Mouse (Mus musculus): ENCODE results near the gene Cbfa2t3. TPM values are rescaled to one million over a fixed set of nuclear protein-coding genes. Genes with fewer than 3 reads are reported as not detected.

Cbfa2t3 gene
- total RNA-seq, 2 experiments from 2014 or later: 16.0 to 35.4 TPM

DNA sequence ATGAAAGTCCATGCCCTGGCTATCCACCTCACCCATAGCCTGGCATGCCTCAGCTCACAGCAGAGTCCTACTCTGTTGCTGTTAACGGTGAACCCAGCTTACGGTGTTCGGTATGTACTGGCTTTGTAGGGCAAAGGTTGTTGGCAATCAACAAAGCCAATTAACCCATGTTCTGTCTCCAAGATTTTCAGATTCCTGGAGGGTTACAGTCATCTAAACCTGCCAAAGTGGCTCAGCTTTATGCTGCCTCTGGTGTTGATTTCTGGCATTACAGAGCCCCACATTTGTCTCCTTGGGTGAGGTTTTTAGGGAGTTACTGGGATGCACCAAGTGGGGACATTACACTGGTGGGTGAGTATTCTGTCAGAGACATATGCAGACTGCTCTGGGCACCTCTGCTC is 1.7 kb downstream of the Cbfa2t3 start:
- no peak for ATAC-seq (replicated peaks; ENCODE audit: poor library complexity, severe bottlenecking)

DNA sequence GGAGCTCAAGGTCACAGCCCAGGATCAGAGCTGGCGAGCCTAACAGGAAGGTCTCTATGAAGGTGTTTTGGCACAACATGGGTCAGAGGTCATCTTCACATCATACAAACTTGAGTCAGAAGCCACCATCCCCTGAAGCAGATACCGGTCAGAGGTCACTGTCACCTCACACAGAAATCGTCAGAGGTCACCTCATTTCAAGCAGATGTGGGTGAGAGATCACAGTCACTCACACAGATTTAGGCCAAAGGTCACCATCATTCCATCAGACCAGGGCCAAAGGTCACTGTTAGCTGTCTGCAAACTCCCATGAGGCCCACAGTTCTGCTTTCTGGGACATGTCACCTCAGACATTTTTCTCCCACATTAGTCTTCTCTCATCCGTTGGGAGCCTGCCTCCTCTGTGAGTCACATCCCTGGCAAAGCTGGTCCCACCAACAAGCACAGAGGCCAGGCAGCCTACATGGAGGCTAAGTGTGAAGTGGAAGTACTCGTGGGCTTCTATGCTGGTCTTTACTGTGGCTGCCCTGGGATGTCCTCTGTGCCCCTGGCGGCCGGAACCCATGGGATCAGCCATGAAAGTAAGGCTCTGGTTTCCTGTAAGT is 3.4 kb downstream of the Cbfa2t3 start:
- no peak for ATAC-seq (replicated peaks; ENCODE audit: poor library complexity, severe bottlenecking)

DNA sequence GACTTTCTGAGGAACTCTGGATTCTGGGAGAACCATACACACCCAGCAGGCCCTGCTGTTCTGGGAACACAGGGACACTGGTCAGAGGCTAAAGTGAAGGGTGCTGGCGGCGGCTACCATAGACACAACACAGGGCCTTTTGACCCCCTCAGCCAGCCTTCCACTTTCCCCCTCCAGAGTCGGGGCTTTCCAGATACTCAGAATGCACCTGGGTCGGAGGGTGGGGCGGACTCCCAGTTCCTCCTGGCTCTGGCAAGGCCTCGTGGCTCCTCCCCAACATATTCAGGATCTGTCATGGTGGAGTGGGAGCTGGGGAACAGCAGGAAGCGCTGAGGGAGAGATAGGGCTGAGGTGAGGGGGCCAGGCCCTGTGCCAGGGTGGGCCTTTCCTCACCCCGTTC is 6.8 kb downstream of the Cbfa2t3 start:
- no peak for ATAC-seq (replicated peaks; ENCODE audit: poor library complexity, severe bottlenecking)

DNA sequence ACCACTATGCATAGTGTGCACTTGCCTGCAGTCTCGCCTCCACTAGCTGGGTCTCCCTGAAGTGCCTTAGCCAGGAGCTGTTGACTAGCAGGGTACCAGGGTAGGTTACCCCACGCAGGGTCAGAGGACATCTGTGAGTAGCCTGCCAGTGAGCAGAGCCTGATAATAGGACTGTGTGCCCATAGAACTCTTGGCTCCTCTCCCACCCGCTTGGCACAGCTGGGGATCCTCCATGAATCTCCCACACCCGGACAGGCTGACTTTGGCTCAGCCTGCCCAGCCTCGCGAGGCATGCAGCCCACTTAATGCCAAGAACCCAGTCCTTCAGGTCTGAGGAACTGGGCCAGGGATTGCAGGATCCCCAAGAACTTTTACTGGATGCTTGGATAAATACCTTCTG is 7.9 kb downstream of the Cbfa2t3 start:
- no peak for ATAC-seq (replicated peaks; ENCODE audit: poor library complexity, severe bottlenecking)

DNA sequence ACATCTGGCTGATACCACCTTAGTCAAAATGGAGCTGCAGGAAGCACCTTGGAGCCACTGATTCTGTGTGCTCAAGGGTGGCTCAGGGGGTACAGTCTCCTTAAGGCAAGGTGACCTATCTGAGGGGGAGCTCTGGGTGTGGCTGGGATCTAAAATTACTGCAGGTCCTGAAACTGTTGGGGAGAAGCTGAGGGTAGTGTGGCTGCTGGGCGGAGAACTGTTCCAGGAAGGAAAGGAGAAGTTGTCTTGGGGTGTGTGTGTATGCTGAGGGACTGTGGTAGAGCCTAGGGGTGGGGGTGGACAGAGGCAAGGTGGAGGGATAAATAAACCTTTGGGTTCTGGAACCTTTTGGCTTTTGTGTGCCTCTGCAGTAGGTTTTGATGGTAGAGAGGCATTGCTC is 9.6 kb downstream of the Cbfa2t3 start:
- ATAC-seq (replicated peaks; ENCODE audit: poor library complexity, severe bottlenecking): peak; percentile 80

DNA sequence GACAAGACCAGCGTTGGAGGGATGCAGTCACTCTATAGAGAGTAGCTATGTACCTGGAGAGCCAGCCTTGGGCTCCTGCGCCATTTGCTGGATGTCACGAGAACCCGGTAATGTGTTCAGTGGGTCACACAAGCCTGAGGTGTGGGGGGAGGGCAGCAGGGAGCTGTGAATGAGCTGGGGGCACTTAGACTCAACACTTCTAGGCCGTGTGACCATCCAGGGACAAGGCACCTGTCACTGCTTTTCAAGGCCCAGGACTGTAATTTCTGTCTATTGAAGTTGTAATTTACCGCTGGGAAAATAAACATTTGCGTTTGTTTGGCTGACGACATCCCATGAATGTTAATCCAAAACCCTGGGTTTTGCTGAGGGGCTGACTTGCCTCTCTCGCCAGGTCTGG is 12.0 kb downstream of the Cbfa2t3 start:
- no peak for ATAC-seq (replicated peaks; ENCODE audit: poor library complexity, severe bottlenecking)

DNA sequence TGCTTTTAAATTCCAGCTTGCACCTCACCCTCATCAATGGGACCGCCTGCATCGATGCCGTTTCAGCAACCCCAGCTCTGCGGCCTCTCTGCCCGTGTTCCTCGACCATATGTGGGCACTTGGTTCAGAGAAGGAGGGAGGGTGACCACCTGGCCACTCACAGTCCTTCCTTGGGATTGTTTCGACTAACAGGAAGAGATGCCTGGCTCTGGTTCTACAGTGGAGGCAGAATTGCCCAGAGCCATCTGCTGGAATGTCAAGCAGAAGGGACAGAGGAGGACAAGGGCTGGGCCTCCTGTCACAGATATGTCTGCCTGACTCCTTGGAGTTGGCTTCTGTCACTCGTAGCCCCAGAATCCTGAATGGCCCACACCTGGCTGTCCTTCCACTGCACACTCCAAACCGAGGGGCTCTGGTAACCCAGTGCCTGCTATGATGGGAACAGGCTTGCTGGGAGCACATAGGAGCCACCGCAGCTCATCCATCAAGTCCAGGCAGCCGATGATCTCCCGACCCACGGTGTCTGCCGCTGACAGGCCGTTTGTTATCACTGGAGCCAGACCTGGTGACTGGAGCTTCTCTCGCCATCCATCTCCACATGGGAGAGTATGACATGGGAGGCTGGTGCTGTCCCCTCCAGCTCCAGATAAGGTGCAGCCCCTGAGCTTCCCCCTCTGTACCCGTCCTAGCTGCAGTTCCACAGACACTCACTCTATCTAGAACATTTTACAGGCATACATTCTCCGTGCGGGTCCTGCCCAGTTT is 13.6 kb downstream of the Cbfa2t3 start:
- no peak for ATAC-seq (replicated peaks; ENCODE audit: poor library complexity, severe bottlenecking)

DNA sequence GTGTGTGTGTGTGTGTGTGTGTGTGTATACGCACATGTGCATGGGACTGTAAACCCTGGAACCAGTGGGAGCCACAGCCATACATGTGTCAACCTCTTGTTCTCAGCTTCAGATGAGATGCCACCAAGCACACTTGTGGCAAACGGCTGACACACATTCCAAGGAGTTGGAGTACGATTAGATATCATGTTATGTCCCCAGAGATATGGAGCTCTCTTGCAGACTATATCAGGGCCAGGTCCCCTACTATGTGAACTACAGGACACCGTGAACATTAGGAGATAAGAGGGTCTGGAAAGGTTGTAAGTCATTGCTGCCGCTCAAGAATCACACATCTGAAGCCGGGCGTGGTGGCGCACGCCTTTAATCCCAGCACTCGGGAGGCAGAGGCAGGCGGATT is 16.1 kb downstream of the Cbfa2t3 start:
- ATAC-seq (replicated peaks; ENCODE audit: poor library complexity, severe bottlenecking): no peak

DNA sequence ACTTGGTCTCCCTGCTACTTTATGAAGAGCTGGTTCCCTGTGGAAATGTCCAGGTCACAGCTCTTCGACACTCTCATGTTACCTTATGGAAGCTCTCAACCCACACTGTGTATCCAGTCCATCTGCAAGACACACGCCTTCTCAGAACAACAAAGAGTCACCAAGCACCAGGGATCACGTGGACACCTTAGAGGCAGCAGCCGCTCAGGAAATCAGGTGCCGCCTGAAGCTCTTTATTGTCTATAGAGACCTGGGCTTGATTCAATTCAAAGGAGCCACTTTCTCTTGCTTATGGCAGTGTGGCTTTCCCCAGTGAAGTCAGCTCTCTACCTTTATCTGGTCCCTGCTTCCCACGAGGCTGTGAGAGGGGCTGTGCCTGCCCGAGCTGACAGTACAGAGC is 18.7 kb downstream of the Cbfa2t3 start:
- ATAC-seq (replicated peaks; ENCODE audit: poor library complexity, severe bottlenecking): no peak

DNA sequence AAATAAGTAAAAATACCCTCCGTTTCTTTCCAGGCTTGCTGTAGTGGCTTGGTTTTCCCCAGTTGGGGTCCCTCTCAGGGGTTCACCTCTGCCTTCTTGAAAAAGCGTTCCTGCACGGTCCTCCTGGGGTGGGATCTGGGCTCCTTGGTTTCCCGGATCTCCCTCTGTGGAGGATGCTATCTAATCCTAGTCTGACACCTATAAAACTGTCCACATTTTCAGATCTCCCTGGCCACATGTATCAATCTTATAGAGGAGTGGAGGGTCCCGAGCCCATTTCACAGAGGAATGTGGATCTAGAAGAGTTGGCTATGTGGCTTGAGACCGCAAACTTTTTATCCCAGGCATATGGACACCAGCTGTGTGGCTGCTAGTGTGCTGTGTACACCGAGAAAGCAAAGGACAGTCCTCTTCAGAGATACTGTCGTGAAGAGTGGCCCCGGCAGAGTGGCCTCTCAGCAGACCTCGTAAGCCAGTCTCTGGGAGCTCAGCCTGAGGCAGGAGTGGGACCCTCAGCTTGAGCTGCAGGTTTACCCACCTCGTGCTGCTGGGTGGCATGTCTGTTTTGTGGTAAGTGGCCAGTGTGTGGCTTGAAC is 19.5 kb downstream of the Cbfa2t3 start:
- ATAC-seq (replicated peaks; ENCODE audit: poor library complexity, severe bottlenecking): no peak

DNA sequence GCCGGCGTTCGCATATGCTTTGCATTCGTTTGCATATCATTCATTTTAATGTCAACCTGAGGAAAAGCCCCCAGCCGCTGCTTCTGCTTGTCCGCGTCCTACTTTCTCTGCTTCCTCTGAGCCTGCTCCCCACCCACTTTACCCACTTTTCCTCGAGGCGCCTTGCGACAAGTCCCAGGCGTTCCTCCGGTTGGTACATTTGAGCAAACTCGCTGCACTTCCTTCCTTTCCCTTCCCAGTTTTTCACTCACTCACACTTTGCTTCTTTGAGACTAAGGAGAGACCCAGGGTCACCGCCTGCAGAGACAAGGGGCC is 20.1 kb downstream of the Cbfa2t3 start:
- ATAC-seq (replicated peaks; ENCODE audit: poor library complexity, severe bottlenecking): no peak

DNA sequence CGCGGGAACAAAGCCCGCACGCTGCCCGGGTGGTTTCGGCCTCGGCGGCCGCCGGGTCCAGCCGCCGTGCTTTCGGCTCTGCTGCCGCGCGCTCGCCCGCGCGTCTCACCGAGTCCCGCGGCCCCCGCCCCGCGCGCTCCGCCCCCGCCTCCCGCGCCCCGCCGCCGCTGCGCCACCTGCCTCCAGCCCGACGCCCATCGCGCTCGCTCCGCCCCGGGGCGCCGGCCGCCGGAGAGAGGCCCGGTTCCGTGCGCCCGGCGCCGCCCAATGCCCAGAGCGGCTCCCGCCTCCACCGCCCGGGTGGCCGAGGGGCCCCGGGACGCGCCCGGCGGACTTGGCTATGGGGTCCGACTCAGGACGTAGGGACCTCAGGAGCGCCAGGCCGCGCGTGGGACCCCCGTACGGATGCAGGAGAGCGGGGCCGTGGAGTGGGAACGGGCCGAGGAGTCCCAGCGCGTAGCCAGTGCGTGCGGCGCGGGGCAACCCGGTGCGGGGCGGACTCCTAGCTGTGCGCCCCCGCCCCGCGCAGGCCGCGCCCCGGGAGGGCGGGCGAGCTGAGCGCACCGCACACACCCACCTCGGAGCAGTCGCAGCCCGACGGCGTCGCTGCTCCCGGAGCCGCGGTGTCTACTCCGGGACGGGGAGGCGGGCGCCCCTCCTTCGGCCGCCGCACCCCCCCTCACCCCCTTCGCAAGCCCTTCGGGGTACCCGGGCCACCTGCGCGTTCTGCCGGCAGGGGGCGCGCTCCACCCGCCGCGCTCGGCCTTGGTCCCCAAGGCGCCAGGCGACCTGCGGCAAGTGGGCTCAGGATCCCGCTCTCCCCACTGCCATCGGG is 20.6 kb downstream of the Cbfa2t3 start:
- peak; percentile 46 for ATAC-seq (replicated peaks; ENCODE audit: poor library complexity, severe bottlenecking)

DNA sequence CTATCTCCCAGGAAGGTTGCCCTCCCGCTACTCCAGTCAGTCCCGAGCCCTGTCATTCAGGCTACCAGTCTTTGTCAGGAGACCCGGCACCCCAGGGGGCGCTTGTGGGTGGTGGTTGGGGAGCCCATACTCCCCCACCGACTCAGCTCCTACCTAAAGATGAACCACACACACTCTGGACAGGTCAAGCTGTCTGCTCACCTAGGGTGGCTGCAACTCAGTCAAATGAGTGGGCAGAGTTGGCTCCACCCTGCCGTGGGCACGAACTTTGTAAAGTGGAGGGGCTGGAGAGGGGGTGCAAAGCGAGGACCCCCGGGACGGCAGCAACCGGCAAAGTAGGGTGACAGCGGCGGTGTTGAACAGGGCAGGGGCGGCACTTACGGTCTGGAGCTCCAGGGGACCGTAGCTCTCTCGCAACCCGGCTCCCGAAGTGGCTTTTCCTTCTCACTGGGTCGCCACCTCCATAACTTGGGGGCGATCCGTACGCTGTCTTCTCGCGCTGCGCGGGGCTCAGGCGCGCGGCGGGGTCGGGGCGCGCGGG is 21.4 kb downstream of the Cbfa2t3 start:
- no peak for ATAC-seq (replicated peaks; ENCODE audit: poor library complexity, severe bottlenecking)

DNA sequence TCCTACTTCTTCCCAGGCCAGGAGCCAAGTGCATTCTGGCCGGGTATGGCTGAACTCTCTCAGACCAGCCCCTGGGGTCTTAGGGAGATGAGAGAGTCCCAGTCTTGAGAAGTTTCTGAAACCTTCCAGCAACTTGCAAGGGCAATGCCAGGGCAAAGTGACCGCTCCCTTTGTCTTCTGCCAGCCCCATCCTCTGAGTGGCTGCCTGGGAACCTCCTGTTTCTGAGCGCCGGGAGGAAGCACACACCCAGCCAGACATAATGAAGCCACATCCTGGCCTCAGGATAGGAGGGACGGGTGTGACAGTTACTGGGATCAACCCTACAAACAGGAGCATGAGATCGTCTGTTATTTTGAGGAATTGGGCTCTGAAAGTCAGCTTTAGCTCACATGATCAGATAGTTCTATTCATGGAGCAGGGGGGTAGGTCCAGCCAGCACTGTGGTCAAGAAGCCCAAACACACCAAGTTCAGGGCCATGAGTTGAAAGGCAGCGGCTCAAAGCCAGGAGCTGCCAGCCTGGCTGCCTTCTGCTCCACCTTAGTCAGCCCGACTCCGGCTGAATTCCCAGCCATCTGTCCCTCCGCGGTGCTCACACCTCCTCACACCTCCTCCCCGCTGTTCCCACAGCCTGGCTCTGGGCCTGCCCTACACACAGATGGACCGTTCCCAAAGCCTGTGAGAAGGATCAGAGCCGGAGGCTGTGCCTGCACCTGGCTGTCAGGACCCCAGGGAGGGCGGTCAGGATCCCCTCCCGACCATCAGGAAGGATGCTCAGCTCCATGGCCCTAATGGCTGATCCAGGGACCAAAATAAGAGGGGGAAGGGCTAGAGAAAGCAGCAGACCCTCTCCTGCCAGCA is 22.1 kb downstream of the Cbfa2t3 start:
- ATAC-seq (replicated peaks; ENCODE audit: poor library complexity, severe bottlenecking): peak; percentile 53

DNA sequence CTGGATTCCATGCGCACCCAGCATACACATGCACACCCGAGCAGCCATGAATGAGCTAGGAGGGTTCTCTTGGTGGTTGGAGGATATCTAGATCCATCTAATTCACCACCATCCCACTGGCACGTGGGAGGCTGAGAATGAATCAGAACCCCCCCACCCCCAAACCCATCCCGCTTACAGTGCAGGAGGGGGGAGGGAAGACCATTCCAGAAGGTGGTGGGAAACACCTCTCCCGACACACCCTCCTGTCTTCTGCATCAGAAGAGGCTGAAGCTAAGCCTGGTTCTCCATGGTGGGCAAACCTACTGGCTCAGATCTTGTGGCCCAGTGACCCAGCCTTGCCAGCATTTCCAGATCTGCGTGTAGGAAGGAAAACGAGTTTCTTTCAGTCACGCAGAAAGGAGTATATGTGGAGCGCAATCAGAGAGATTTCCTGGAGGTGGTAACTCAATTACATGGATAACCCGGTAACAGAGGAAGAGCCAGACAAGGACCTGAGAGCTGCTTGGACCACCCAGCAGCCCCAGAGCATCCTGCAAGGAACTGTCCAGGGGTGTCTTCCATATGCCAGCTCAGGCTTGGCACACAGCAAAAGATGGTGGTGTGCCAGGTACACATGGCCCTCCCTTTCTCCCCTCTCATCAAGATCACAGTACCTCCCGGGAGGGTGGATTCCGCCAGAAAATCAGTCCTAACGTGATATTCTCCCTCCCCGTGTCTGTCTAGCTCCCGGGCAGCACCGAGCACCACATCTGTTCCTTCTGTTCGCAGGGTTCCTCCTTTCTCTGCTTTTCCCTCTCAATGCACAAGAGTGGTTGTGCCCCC is 23.1 kb downstream of the Cbfa2t3 start:
- no peak for ATAC-seq (replicated peaks; ENCODE audit: poor library complexity, severe bottlenecking)

DNA sequence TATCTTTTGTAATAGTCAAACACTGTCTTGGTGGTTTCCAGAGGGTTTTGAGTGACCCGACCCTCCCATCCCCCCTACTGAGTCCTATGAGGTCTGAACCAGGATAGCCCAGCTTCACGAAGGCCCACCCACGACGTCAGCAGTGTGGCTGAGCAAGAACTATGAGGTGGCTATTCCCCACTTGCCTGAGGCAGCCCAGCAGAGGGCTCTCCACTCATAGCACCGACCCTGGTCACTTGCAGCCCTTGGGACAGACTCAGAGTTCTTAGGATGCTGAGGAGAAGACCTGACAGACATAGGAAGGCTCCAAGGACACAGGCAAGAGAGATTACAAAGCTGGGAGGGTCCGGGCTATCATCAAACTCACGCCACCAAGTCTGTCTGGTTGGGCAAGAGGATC is 23.9 kb downstream of the Cbfa2t3 start:
- ATAC-seq (replicated peaks; ENCODE audit: poor library complexity, severe bottlenecking): no peak

DNA sequence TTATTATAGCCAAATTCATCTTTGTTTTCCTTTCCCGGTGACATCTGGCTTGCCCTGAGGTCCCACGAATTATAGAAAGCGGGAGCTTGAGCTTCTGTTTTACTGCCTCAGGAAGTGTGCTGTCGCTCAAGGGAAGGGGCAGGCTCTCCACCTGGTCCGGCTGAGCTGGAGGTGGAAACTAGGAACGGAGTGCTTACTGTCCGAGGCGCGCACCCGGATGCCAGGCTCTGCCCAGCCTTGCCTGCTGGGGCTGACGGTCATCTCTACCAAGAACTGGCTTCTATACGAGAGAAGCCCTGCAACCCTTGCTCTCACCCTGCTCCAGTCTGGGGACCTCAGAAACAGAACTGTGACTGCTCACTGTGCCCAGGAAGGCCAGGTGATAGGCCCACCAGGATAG is 24.9 kb downstream of the Cbfa2t3 start:
- no peak for ATAC-seq (replicated peaks; ENCODE audit: poor library complexity, severe bottlenecking)

DNA sequence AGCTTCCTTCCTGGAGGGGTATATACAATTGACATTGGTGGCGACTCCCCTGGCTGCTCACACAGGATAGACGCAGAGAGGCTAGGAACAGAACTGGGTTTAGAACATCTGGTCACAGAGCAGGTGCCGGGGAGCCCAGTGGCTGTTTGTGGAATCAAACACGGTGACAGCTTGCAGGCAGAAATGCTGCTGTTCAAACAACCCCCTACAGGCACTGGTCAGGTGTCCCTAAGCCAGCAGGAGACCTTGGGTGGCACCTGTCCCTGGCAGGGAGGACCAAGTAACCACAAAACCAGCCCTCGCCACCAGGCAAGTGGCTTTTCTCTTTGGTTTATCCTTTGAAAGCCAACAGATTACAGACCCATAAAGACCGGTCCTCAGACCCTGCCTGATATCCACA is 27.0 kb downstream of the Cbfa2t3 start:
- no peak for ATAC-seq (replicated peaks; ENCODE audit: poor library complexity, severe bottlenecking)

DNA sequence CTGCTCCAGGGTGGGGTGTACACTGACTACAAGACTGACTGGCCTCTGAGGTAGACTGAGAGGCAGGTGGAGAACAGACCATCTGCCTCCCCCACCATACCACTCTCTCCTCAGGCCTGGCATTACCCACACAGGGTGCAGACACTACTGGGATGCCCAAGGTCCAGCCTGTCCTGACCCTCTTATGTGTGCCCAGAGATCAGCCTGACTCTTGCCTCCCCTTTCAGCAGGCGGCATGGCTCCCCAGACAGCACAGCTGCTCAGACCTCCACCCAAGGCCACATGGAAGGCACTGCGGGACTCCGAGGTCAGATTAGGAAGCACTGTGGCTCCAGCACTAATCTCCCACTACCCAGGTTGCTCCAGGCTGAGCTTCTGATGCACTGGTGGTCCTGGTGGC is 28.2 kb downstream of the Cbfa2t3 start:
- no peak for ATAC-seq (replicated peaks; ENCODE audit: poor library complexity, severe bottlenecking)

Data from granulocyte monocyte progenitor cell, adult 5-6 weeks (primary cell).